Mouse (Mus musculus): ENCODE results near the gene Pomp.

GRCm38 (mm10) chr5:147877520-147877919 lies 17.3 kb downstream of the Pomp start:
- TF ChIP-seq CTCF (IDR thresholded peaks at IDR 0.05; ENCODE audit: insufficient read depth, low read depth, low read length) (no peak), POLR2A (IDR thresholded peaks at IDR 0.05; ENCODE audit: insufficient read depth, low read depth, low read length) (no peak)

Data from olfactory bulb, adult 2 months (tissue).